Mouse (Mus musculus): ENCODE data around the gene Tpcn2. TPM values are rescaled to one million over a fixed set of nuclear protein-coding genes. Genes with fewer than 3 reads are reported as not detected.

Tpcn2 gene
- polyA plus RNA-seq, 1 experiment from 2014 or later = 9.7 TPM

DNA sequence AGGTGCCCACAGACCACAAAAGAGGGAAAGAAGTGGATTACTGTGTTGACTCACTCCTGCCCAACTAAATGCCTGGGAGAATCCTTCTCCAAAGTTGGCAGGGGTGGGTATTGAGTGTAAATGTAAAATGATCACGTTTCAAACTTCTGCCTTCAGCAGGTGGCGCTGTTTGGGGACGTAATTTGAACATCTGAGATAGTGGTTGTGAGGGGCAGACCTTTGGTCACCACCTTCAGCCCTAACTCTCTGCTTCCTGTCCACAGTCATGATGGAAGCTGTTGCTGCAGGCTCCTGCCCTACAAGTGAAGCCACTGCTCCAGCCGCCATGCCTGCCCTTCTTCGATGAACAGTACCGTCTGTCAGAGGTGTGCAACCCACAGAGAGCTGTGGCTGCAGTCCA, 10.0 kb upstream of the Tpcn2 start:
- H3K9me3 ChIP-seq (replicated peaks) = no peaks in the 10 kb centered on the region
- H3K9ac ChIP-seq = no peak overlapping the region
- no peaks in the 10 kb centered on the region for H3K36me3 ChIP-seq
- 41% methylated on average over 6 of the region's 6 CpGs for WGBS
- no peaks in the 10 kb centered on the region for H3K27me3 ChIP-seq
- H3K4me1 ChIP-seq = 0 out of 2 replicates have a peak, but pooled peaks cover 5% of the 10 kb centered on the region
- ATAC-seq (replicated peaks; ENCODE audit: low FRiP score) = no peak
- no peak overlapping the region for H3K27ac ChIP-seq
- H3K4me3 ChIP-seq (replicated peaks) = no peak overlapping the region
- H3K4me2 ChIP-seq = no peak overlapping the region

GRCm38 (mm10) chr7:145292726-145293125, 8.9 kb upstream of the Tpcn2 start:
- WGBS = 57% methylated on average over 2 of the region's 2 CpGs
- ATAC-seq (replicated peaks; ENCODE audit: low FRiP score) = no peak

GRCm38 (mm10) chr7:145291847-145292246, 8.0 kb upstream of the Tpcn2 start:
- 91% methylated on average over 2 of the region's 2 CpGs for WGBS

More at GRCm38 (mm10) chr7:145292726-145293125, 8.9 kb upstream of the Tpcn2 start:
- H3K9me3 ChIP-seq (replicated peaks) = no peaks in the 10 kb centered on the region
- H3K36me3 ChIP-seq = no peaks in the 10 kb centered on the region
- no peaks in the 10 kb centered on the region for H3K27me3 ChIP-seq
- H3K4me2 ChIP-seq = no peak overlapping the region
- no peak overlapping the region for H3K4me3 ChIP-seq (replicated peaks)
- H3K9ac ChIP-seq = no peak overlapping the region
- 0 out of 2 replicates have a peak, but pooled peaks cover 2% of the 10 kb centered on the region for H3K4me1 ChIP-seq
- no peak overlapping the region for H3K27ac ChIP-seq

DNA sequence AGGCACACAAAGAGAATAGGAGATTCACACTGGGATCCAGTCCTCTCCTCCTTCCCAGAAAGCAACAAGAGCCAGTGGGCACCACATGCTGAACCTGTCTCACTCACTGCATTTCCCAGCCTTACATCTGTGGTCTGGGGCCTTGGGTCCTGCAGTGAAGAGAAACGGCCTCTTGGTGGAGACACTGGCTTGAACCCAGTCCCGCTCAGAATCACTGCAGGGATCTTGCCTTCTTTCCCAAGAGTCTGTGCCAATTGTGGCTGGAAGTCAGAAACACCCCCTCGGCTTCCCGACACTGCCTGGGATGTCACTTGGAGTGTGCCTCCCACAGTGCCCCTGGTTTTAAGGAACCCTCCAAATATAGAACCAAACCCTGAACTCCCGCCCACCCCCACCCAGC, 5.5 kb upstream of the Tpcn2 start:
- Histone ChIP-seq H3K36me3 (no peaks in the 10 kb centered on the region), H3K4me1 (0 out of 2 replicates have a peak, but pooled peaks cover 2% of the 10 kb centered on the region), H3K9ac (no peak overlapping the region), H3K27ac (no peak overlapping the region), H3K4me3 (replicated peaks) (no peak overlapping the region), H3K9me3 (replicated peaks) (no peaks in the 10 kb centered on the region), H3K27me3 (no peaks in the 10 kb centered on the region), H3K4me2 (no peak overlapping the region)
- peak; percentile 58 for ATAC-seq (replicated peaks; ENCODE audit: low FRiP score)
- 23% methylated on average over 5 of the region's 5 CpGs for WGBS

More at GRCm38 (mm10) chr7:145291847-145292246, 8.0 kb upstream of the Tpcn2 start:
- no peak overlapping the region for H3K4me3 ChIP-seq (replicated peaks)
- H3K4me1 ChIP-seq = 0 out of 2 replicates have a peak, but pooled peaks cover 2% of the 10 kb centered on the region
- ATAC-seq (replicated peaks; ENCODE audit: low FRiP score) = no peak
- no peak overlapping the region for H3K27ac ChIP-seq
- no peaks in the 10 kb centered on the region for H3K27me3 ChIP-seq
- no peak overlapping the region for H3K9ac ChIP-seq
- no peaks in the 10 kb centered on the region for H3K9me3 ChIP-seq (replicated peaks)
- H3K36me3 ChIP-seq = no peaks in the 10 kb centered on the region
- H3K4me2 ChIP-seq = no peak overlapping the region

GRCm38 (mm10) chr7:145287410-145287809, 3.6 kb upstream of the Tpcn2 start:
- Histone ChIP-seq H3K9me3 (replicated peaks) (no peaks in the 10 kb centered on the region), H3K27me3 (no peaks in the 10 kb centered on the region), H3K4me2 (no peak overlapping the region), H3K9ac (no peak overlapping the region), H3K4me3 (replicated peaks) (no peak overlapping the region), H3K4me1 (peaks cover 16% of the 10 kb centered on the region), H3K27ac (no peak overlapping the region), H3K36me3 (no peaks in the 10 kb centered on the region)
- WGBS = 80% methylated on average over 6 of the region's 6 CpGs
- no peak for ATAC-seq (replicated peaks; ENCODE audit: low FRiP score)

- no peak overlapping the region for H3K4me2 ChIP-seq
- no peaks in the 10 kb centered on the region for H3K36me3 ChIP-seq
- 84% methylated on average over 4 of the region's 4 CpGs for WGBS
- no peak overlapping the region for H3K4me3 ChIP-seq (replicated peaks)
- no peak overlapping the region for H3K27ac ChIP-seq
- no peak for ATAC-seq (replicated peaks; ENCODE audit: low FRiP score)
- peaks cover 30% of the 10 kb centered on the region for H3K4me1 ChIP-seq
- H3K9me3 ChIP-seq (replicated peaks) = no peaks in the 10 kb centered on the region
- H3K27me3 ChIP-seq = no peaks in the 10 kb centered on the region
- H3K9ac ChIP-seq = no peak overlapping the region
Observed at GRCm38 (mm10) chr7:145285476-145285875, 1.7 kb upstream of the Tpcn2 start.

GRCm38 (mm10) chr7:145284293-145284692, 482 bp upstream of the Tpcn2 start:
- Histone ChIP-seq H3K4me3 (replicated peaks) (peak overlapping the region; percentile 59), H3K4me2 (peak overlapping the region; percentile 75), H3K27me3 (no peaks in the 10 kb centered on the region), H3K27ac (no peak overlapping the region), H3K36me3 (peaks cover 11% of the 10 kb centered on the region), H3K9ac (no peak overlapping the region), H3K4me1 (peaks cover 30% of the 10 kb centered on the region), H3K9me3 (replicated peaks) (no peaks in the 10 kb centered on the region)
- no peak for ATAC-seq (replicated peaks; ENCODE audit: low FRiP score)
- whole genome bisulfite sequencing = 53% methylated on average over 3 of the region's 3 CpGs

DNA sequence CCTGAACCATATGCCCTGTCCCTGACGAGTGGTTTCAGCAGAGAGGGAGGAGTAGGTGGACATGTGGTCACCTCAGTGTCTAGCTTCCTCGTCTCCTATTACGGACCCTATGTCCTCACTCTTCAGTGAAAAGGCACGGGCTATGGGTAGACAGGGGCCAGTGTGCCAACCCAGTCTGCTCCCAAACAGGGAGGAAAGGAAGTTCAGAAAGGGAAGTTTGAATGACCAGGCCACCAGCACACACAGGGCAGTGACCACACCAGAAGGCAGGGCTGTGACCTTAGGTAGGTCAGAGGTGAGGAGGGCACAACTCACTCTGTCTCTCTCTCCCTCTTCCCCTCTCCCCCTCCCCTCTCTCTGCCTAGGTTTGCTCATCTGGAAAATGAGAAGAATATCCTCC, 770 bp downstream of the Tpcn2 start:
- Histone ChIP-seq H3K4me3 (replicated peaks) (peak overlapping the region; percentile 59), H3K36me3 (peaks cover 23% of the 10 kb centered on the region), H3K4me1 (peaks cover 30% of the 10 kb centered on the region), H3K27me3 (no peaks in the 10 kb centered on the region), H3K4me2 (peak overlapping the region; percentile 75), H3K9ac (peak overlapping the region; percentile 53), H3K27ac (peak overlapping the region; percentile 45; the same call in 1 of the 2 replicates), H3K9me3 (replicated peaks) (no peaks in the 10 kb centered on the region)
- 20% methylated on average over 4 of the region's 4 CpGs for WGBS
- 0 out of 2 replicates have a peak, but pooled peaks have one; percentile 12 for ATAC-seq (replicated peaks; ENCODE audit: low FRiP score)

DNA sequence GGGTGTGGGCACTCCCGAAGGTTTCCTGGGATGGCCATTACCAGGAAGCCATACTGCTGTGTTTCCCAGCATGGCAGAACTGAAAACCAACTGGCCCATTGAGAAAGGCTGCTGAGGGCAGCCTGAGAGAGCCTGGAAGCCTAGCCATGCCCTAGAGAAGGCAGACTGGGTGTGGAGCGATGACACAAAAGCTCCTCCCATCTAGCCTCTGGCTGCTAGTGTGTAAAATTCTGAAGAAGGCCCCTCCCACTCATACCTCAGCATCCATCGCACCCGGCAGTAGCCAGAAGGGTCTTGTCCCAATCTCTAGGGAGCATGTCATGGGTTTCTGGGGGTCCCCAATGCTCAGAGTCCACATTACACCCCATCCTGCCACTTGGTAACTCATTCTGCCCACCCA, 2.4 kb downstream of the Tpcn2 start:
- Histone ChIP-seq H3K27me3 (no peaks in the 10 kb centered on the region), H3K27ac (no peak overlapping the region), H3K4me2 (peak overlapping the region; percentile 75), H3K9me3 (replicated peaks) (no peaks in the 10 kb centered on the region), H3K9ac (no peak overlapping the region), H3K36me3 (peaks cover 38% of the 10 kb centered on the region), H3K4me3 (replicated peaks) (no peak overlapping the region), H3K4me1 (peaks cover 30% of the 10 kb centered on the region)
- ATAC-seq (replicated peaks; ENCODE audit: low FRiP score) = no peak
- 73% methylated on average over 4 of the region's 4 CpGs for WGBS

- Histone ChIP-seq H3K36me3 (peaks cover 89% of the 10 kb centered on the region), H3K4me3 (replicated peaks) (no peak overlapping the region), H3K4me2 (no peak overlapping the region), H3K9ac (no peak overlapping the region), H3K27ac (no peak overlapping the region), H3K4me1 (no peaks in the 10 kb centered on the region), H3K9me3 (replicated peaks) (no peaks in the 10 kb centered on the region), H3K27me3 (no peaks in the 10 kb centered on the region)
- no peak for ATAC-seq (replicated peaks; ENCODE audit: low FRiP score)
- WGBS = 89% methylated on average over 3 of the region's 3 CpGs
Observed at GRCm38 (mm10) chr7:145275488-145275887, 8.3 kb downstream of the Tpcn2 start.

- no peaks in the 10 kb centered on the region for H3K4me1 ChIP-seq
- no peak overlapping the region for H3K4me2 ChIP-seq
- H3K27me3 ChIP-seq = no peaks in the 10 kb centered on the region
- H3K27ac ChIP-seq = no peak overlapping the region
- H3K9ac ChIP-seq = no peak overlapping the region
- no peaks in the 10 kb centered on the region for H3K9me3 ChIP-seq (replicated peaks)
- ATAC-seq (replicated peaks; ENCODE audit: low FRiP score) = no peak
- H3K4me3 ChIP-seq (replicated peaks) = no peak overlapping the region
- 90% methylated on average over 5 of the region's 5 CpGs for WGBS
- H3K36me3 ChIP-seq = peaks cover 92% of the 10 kb centered on the region
Observed at GRCm38 (mm10) chr7:145270955-145271354, 12.9 kb downstream of the Tpcn2 start.

- H3K27me3 ChIP-seq = no peaks in the 10 kb centered on the region
- no peaks in the 10 kb centered on the region for H3K4me1 ChIP-seq
- peaks cover 80% of the 10 kb centered on the region for H3K36me3 ChIP-seq
- no peak overlapping the region for H3K9ac ChIP-seq
- WGBS = 87% methylated on average over 7 of the region's 7 CpGs
- H3K9me3 ChIP-seq (replicated peaks) = no peaks in the 10 kb centered on the region
- no peak overlapping the region for H3K4me2 ChIP-seq
- H3K27ac ChIP-seq = no peak overlapping the region
- ATAC-seq (replicated peaks; ENCODE audit: low FRiP score) = peak; percentile 61
- H3K4me3 ChIP-seq (replicated peaks) = no peak overlapping the region
Observed at GRCm38 (mm10) chr7:145268890-145269289, 14.9 kb downstream of the Tpcn2 start.

DNA sequence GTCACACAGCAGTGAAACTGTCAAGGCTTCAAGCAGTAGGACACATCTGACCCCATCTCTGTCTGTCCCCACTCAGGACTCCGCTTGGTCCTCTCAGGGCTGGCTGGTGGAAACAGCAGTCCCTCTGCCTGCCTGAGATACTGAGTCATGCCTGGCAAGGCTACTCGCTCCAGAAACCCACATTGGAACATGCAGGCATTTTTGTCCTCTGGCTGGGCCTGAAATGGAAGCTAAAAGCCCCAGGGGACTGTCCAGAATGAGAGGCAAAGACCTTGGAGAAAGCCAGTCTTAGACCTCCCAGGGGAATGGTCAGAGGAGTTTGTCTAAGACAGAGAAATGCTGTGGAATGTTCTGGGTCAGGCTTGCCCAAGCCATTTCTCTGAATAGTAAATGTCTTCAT, 17.8 kb downstream of the Tpcn2 start:
- H3K9ac ChIP-seq = no peak overlapping the region
- peaks cover 55% of the 10 kb centered on the region for H3K36me3 ChIP-seq
- H3K9me3 ChIP-seq (replicated peaks) = no peaks in the 10 kb centered on the region
- no peaks in the 10 kb centered on the region for H3K4me1 ChIP-seq
- H3K27me3 ChIP-seq = no peaks in the 10 kb centered on the region
- H3K4me2 ChIP-seq = no peak overlapping the region
- 84% methylated on average over 2 of the region's 2 CpGs for WGBS
- H3K27ac ChIP-seq = no peak overlapping the region
- no peak overlapping the region for H3K4me3 ChIP-seq (replicated peaks)
- no peak for ATAC-seq (replicated peaks; ENCODE audit: low FRiP score)

Data from kidney, embryonic 15.5 days (tissue).